Mouse (Mus musculus) forebrain, embryonic 16.5 days (tissue): ENCODE results near the gene Lat2. TPM values are rescaled to one million over a fixed set of nuclear protein-coding genes. Genes with fewer than 3 reads are reported as not detected.

Experiments
- ATAC-seq: fragments of 200-750 bp; cut with Nextera tagmentation; 2 replicates; pipeline ENCODE4 v1.8.0; 2017; ENCODE audit warnings: mild to moderate bottlenecking, moderate library complexity
- H3K27ac ChIP-seq: fragments of 300-500 bp; sonication (generic); 2 replicates; pipeline ENCODE4 v1.5.1; 2014; ENCODE audit warnings: low read length, control low read depth
- H3K27me3 ChIP-seq: fragments of 300-500 bp; sonication (generic); replicated peaks from 2 replicates; pipeline ENCODE4 v1.6.1; 2014; ENCODE audit warnings: low read length; ENCODE audit not compliant: control insufficient read depth, insufficient read depth
- H3K36me3 ChIP-seq: fragments of 300-500 bp; sonication (generic); 2 replicates; pipeline ENCODE4 v1.6.1; 2014; ENCODE audit not compliant: control insufficient read depth, insufficient read depth
- H3K4me1 ChIP-seq: fragments of 300-500 bp; sonication (generic); replicated peaks from 2 replicates; pipeline ENCODE4 v1.6.1; 2014; ENCODE audit warnings: low read length; ENCODE audit not compliant: control insufficient read depth, insufficient read depth
- H3K4me2 ChIP-seq: fragments of 300-500 bp; sonication (generic); 2 replicates; pipeline ENCODE4 v1.6.1; 2014; ENCODE audit warnings: mild to moderate bottlenecking, low read length, control low read depth
- H3K4me3 ChIP-seq: fragments of 300-500 bp; sonication (generic); replicated peaks from 2 replicates; pipeline ENCODE4 v1.5.1; 2014; ENCODE audit warnings: mild to moderate bottlenecking, low read length, control low read depth
- H3K9ac ChIP-seq: fragments of 300-500 bp; sonication (generic); replicated peaks from 2 replicates; pipeline ENCODE4 v1.6.1; 2014; ENCODE audit warnings: low read depth, low read length, control low read depth
- H3K9me3 ChIP-seq: fragments of 300-500 bp; sonication (generic); 2 replicates; pipeline ENCODE4 v1.6.1; 2016; ENCODE audit warnings: low read length; ENCODE audit not compliant: control insufficient read depth
- WGBS: fragments of 180-500 bp; shearing (Covaris S2); extraction: QIAGEN DNeasy Blood & Tissue Kit; methylation state at CpG from one replicate; pipeline ENCODE4 v1.1.7; 2014; 5-methylcytosine and 5-hydroxymethylcytosine counted together
- polyA plus RNA-seq: library from polyadenylated mRNA; unstranded; fragments of >200 nt; fragmentation: Nextera tagmentation; extraction: Ambion mirVana; gene quantifications from 2 replicates; pipeline ENCODE4 v1.2.1, GENCODE M21; 2015

Gene Lat2
- polyA plus RNA-seq, 1 experiment from 2014 or later: 5.3 TPM

DNA sequence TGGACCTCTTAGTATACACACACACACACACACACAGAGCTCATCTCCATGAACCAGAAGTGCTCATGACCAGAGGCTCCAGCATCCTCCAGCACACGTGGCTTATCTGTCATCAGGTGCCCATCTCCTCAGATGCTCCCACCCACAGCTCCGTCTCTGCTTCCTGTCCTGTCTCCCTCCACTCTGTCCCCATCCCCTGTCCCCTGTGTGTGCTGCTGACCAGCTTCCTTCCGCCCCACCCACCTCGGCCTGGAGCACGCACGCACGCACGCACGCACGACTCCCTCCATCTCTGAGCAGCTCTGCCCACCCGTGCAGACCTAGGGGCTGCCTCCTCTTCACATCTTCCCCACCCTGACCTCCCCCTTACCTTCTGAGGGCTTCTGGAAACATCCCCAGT, 10.4 kb downstream of the Lat2 start:
- no peaks in the 10 kb centered on the region for H3K9me3 ChIP-seq
- no peak overlapping the region for H3K9ac ChIP-seq
- ATAC-seq: no peak
- no peaks in the 10 kb centered on the region for H3K36me3 ChIP-seq
- H3K4me3 ChIP-seq: no peak overlapping the region
- WGBS: 90% methylated on average over 11 of the region's 11 CpGs
- H3K27ac ChIP-seq: no peak overlapping the region
- H3K4me1 ChIP-seq: no peaks in the 10 kb centered on the region
- no peaks in the 10 kb centered on the region for H3K27me3 ChIP-seq
- no peak overlapping the region for H3K4me2 ChIP-seq

GRCm38 (mm10) chr5:134597711-134598110, 17.1 kb downstream of the Lat2 start:
- Histone ChIP-seq H3K9ac (no peak overlapping the region), H3K4me3 (no peak overlapping the region), H3K4me2 (no peak overlapping the region), H3K27ac (no peak overlapping the region), H3K9me3 (no peaks in the 10 kb centered on the region), H3K4me1 (no peaks in the 10 kb centered on the region), H3K27me3 (no peaks in the 10 kb centered on the region), H3K36me3 (peaks cover 15% of the 10 kb centered on the region)
- no peak for ATAC-seq
- WGBS: 75% methylated on average over 10 of the region's 10 CpGs

- WGBS: 82% methylated on average over 9 of the region's 9 CpGs
- H3K4me3 ChIP-seq: no peak overlapping the region
- H3K27me3 ChIP-seq: no peaks in the 10 kb centered on the region
- H3K9me3 ChIP-seq: no peaks in the 10 kb centered on the region
- H3K4me1 ChIP-seq: no peaks in the 10 kb centered on the region
- ATAC-seq: no peak
- H3K4me2 ChIP-seq: no peak overlapping the region
- H3K36me3 ChIP-seq: peaks cover 19% of the 10 kb centered on the region
- no peak overlapping the region for H3K9ac ChIP-seq
- H3K27ac ChIP-seq: no peak overlapping the region
Measured at GRCm38 (mm10) chr5:134593093-134593492, 21.7 kb downstream of the Lat2 start.

DNA sequence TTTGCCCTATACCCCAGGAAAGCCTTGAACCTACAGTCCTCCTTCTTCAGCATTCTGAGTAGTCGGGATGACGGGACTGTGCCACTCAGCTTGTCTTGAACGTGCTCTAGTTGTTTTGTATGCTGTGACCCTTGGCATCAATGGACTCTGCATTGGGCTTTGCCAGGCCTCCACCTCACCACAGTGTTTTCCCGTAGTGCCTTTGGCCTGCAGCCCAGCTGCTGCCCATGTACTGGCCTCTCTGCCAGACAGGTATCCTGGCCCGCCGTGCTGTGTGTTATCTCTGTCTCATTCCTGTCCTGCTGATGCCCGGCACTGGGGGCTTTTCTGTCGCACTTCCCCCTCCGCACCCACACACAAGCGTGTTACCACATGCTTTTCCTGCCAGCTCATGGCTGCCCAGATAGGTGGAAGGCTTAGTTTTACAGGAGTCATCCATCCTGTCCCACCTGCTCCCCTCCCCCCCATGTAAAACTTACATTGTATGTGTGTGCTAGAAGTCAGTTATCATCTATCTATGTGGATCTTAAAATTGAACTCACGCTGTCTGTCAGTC, 22.7 kb downstream of the Lat2 start:
- no peak overlapping the region for H3K4me2 ChIP-seq
- H3K36me3 ChIP-seq: peaks cover 15% of the 10 kb centered on the region; the same call in 1 of the 2 replicates
- no peaks in the 10 kb centered on the region for H3K27me3 ChIP-seq
- no peak overlapping the region for H3K27ac ChIP-seq
- no peak overlapping the region for H3K9ac ChIP-seq
- no peaks in the 10 kb centered on the region for H3K4me1 ChIP-seq
- H3K4me3 ChIP-seq: no peak overlapping the region
- no peak for ATAC-seq
- no peaks in the 10 kb centered on the region for H3K9me3 ChIP-seq
- 91% methylated on average over 11 of the region's 11 CpGs for WGBS

- H3K36me3 ChIP-seq: peaks cover 9% of the 10 kb centered on the region; the same call in 1 of the 2 replicates
- H3K27ac ChIP-seq: no peak overlapping the region
- no peak overlapping the region for H3K9ac ChIP-seq
- H3K9me3 ChIP-seq: no peaks in the 10 kb centered on the region
- H3K4me2 ChIP-seq: no peak overlapping the region
- no peaks in the 10 kb centered on the region for H3K4me1 ChIP-seq
- H3K4me3 ChIP-seq: no peak overlapping the region
- ATAC-seq: no peak
- WGBS: 95% methylated on average over 3 of the region's 3 CpGs
- no peaks in the 10 kb centered on the region for H3K27me3 ChIP-seq
Measured at GRCm38 (mm10) chr5:134589900-134590299, 24.9 kb downstream of the Lat2 start.

- no peak for ATAC-seq
Measured at GRCm38 (mm10) chr5:134584798-134585197, 30.0 kb downstream of the Lat2 start.

DNA sequence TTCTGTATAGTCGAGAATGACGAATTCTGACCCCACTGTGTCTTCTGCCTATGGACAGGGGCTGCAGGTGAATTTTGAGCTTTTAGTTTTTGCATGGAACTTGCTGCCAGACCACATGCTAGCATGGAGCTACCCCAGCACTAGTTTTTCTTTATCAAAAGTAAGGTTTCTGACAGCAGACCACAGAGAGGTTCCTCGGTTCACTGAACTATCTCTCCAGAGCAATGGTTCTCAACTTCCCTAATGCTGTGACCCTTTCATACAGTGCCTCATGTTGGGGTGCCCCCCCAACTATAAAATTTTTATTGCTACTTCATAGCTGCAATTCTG, 31.0 kb downstream of the Lat2 start:
- Histone ChIP-seq H3K4me1 (peaks cover 9% of the 10 kb centered on the region), H3K9ac (no peak overlapping the region), H3K27me3 (no peaks in the 10 kb centered on the region), H3K36me3 (no peaks in the 10 kb centered on the region), H3K4me3 (no peak overlapping the region), H3K9me3 (no peaks in the 10 kb centered on the region), H3K4me2 (no peak overlapping the region), H3K27ac (no peak overlapping the region)
- WGBS: 75% methylated on average over 3 of the region's 3 CpGs
- no peak for ATAC-seq

More at GRCm38 (mm10) chr5:134584798-134585197, 30.0 kb downstream of the Lat2 start:
- Histone ChIP-seq H3K27me3 (no peaks in the 10 kb centered on the region), H3K27ac (no peak overlapping the region), H3K4me1 (peaks cover 9% of the 10 kb centered on the region), H3K4me2 (no peak overlapping the region), H3K9me3 (no peaks in the 10 kb centered on the region), H3K36me3 (no peaks in the 10 kb centered on the region), H3K4me3 (no peak overlapping the region), H3K9ac (no peak overlapping the region)
- 90% methylated on average over 5 of the region's 5 CpGs for WGBS

GRCm38 (mm10) chr5:134583006-134583883, 31.6 kb downstream of the Lat2 start:
- Histone ChIP-seq H3K4me2 (peak overlapping the region; percentile 83), H3K27me3 (no peaks in the 10 kb centered on the region), H3K36me3 (no peaks in the 10 kb centered on the region), H3K4me3 (peak overlapping the region; percentile 98), H3K4me1 (peaks cover 9% of the 10 kb centered on the region), H3K9me3 (no peaks in the 10 kb centered on the region), H3K9ac (peak overlapping the region; percentile 79), H3K27ac (no peak overlapping the region)
- 28% methylated on average over 15 of the region's 15 CpGs for WGBS
- ATAC-seq: no peak

DNA sequence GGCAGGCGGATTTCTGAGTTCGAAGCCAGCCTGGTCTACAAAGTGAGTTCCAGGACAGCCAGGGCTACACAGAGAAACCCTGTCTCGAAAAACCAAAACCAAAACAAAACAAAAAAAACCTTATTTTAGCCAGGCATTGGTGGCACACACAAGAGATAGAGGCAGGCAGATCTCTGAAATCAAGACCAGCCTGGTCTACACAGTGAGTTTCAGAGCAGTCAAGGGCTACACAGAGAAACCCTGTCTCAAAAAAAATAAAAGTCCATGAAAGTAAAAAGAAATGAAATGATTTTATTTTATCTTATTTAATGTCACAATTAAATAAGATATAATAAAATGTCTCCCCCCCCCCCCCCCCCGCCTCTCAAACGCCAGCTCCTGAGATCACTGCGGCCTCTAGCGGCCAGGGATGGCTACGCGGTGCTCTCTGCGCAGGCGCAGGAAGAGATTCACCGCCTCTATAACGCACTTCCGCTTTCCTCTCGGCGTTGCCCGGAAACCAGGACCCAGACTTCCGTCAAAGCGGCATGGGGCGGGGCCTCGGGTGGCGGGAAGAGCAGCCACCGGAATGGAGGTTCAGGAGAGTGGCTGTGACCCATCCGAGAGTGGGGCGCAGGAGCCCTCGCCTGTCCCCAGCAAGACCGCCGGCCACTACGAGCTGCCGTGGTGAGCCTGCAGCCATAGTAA, 32.5 kb downstream of the Lat2 start:
- Histone ChIP-seq H3K4me2 (peak overlapping the region; percentile 83), H3K9ac (peak overlapping the region; percentile 79), H3K4me3 (peak overlapping the region; percentile 98), H3K9me3 (no peaks in the 10 kb centered on the region), H3K36me3 (no peaks in the 10 kb centered on the region), H3K4me1 (peaks cover 9% of the 10 kb centered on the region), H3K27me3 (no peaks in the 10 kb centered on the region), H3K27ac (no peak overlapping the region)
- WGBS: 10% methylated on average over 22 of the region's 30 CpGs
- ATAC-seq: peak; percentile 96
